Mouse (Mus musculus) C2C12 (cell line): ENCODE data around the gene Fam131a.

Experiments
- CEBPB ChIP-seq: IDR thresholded peaks from one replicate; pipeline ENCODE4 v1.6.1; 2011; ENCODE audit warnings: low read depth, mild to moderate bottlenecking, control low read depth, moderate library complexity
- CTCF ChIP-seq: IDR thresholded peaks from one replicate; pipeline ENCODE4 v1.5.1; 2011; ENCODE audit not compliant: control insufficient read depth, insufficient read depth, insufficient read length
- FOSL1 ChIP-seq: IDR thresholded peaks from one replicate; pipeline ENCODE4 v1.8.0; 2011; ENCODE audit warnings: mild to moderate bottlenecking, low read length; ENCODE audit not compliant: poor library complexity, insufficient read depth, severe bottlenecking
- MAX ChIP-seq: IDR thresholded peaks from one replicate; pipeline ENCODE4 v1.6.1; 2011; ENCODE audit warnings: mild to moderate bottlenecking, control low read depth
- MYOG ChIP-seq: IDR thresholded peaks from one replicate; pipeline ENCODE4 v1.6.1; 2011; ENCODE audit not compliant: control insufficient read depth, insufficient read length; ENCODE audit errors: extremely low read depth

DNA sequence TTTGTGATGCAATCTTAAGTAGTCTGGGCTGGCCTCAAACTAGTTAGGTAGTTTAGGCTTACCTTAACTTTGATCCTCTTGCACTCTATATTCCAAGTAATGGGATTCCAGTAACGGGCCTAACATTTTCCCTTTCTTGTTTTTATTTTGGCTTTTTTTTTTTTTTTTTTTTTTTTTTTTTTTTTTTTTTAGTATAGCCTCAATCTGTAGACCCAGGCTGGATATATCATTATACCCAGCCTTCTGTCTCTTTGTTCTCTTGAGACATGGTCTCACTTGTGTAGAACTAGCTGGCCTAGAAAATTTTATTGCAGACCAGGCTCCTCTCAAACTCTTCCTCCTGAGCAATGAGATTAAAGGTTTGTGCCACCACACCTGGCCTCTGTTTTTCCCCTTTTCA lies 1.4 kb upstream of the Fam131a start:
- TF ChIP-seq MAX (no peak), CTCF (no peak), FOSL1 (no peak), CEBPB (no peak), MYOG (no peak)
